Mouse (Mus musculus) midbrain, embryonic 11.5 days (tissue): Measurements from ENCODE around the gene Podxl. TPM values are rescaled to one million over a fixed set of nuclear protein-coding genes. Genes with fewer than 3 reads are reported as not detected.

Source experiments
- ATAC-seq: fragments of 200-750 bp; cut with Nextera tagmentation; 2 replicates; pipeline ENCODE4 v1.8.0; 2017; ENCODE audit warnings: moderate TSS enrichment, moderate library complexity; ENCODE audit not compliant: low FRiP score
- DNase-seq: peaks from one replicate; pipeline ENCODE4 v3.0.0; 2015; ENCODE audit warnings: low spot score; ENCODE audit errors: missing footprints
- H3K27ac ChIP-seq: fragments of 300-500 bp; sonication (generic); 2 replicates; pipeline ENCODE4 v1.5.1; 2014; ENCODE audit warnings: low read depth, low read length
- H3K27me3 ChIP-seq: fragments of 300-500 bp; sonication (generic); 2 replicates; pipeline ENCODE4 v1.6.1; 2014; ENCODE audit warnings: mild to moderate bottlenecking, low read length, moderate library complexity, mixed read lengths; ENCODE audit not compliant: control insufficient read depth, insufficient read depth
- H3K36me3 ChIP-seq: fragments of 300-500 bp; sonication (generic); 2 replicates; pipeline ENCODE4 v1.6.1; 2014; ENCODE audit warnings: mild to moderate bottlenecking, low read length, moderate library complexity, mixed read lengths; ENCODE audit not compliant: control insufficient read depth, insufficient read depth
- H3K4me1 ChIP-seq: fragments of 300-500 bp; sonication (generic); 2 replicates; pipeline ENCODE4 v1.6.1; 2014; ENCODE audit warnings: low read length; ENCODE audit not compliant: control insufficient read depth, insufficient read depth
- H3K4me2 ChIP-seq: fragments of 300-500 bp; sonication (generic); 2 replicates; pipeline ENCODE4 v1.6.1; 2014; ENCODE audit warnings: mild to moderate bottlenecking, moderate library complexity
- H3K4me3 ChIP-seq: fragments of 300-500 bp; sonication (generic); 2 replicates; pipeline ENCODE4 v1.5.1; 2014; ENCODE audit warnings: low read depth, low read length
- H3K9ac ChIP-seq: fragments of 300-500 bp; sonication (generic); 2 replicates; pipeline ENCODE4 v1.6.1; 2014; ENCODE audit warnings: low read length
- H3K9me3 ChIP-seq: fragments of 300-500 bp; sonication (generic); 2 replicates; pipeline ENCODE4 v1.6.1; 2016; ENCODE audit warnings: low read length; ENCODE audit not compliant: control insufficient read depth
- WGBS: fragments of 180-500 bp; shearing (Covaris S2); extraction: QIAGEN DNeasy Blood & Tissue Kit; methylation state at CpG from one replicate; pipeline ENCODE4 v1.1.7; 2014; 5-methylcytosine and 5-hydroxymethylcytosine counted together
- polyA plus RNA-seq: library from polyadenylated mRNA; unstranded; fragments of >200 nt; fragmentation: Nextera tagmentation; extraction: Ambion mirVana; gene quantifications from 2 replicates; pipeline ENCODE4 v1.2.1, GENCODE M21; 2014

The Podxl gene
- polyA plus RNA-seq, 1 experiment from 2014 or later, result 13.2 TPM

GRCm38 (mm10) chr6:31560138-31560959, 3.4 kb downstream of the Podxl start:
- H3K9ac ChIP-seq, result no peak overlapping the region
- no peaks in the 10 kb centered on the region for H3K27me3 ChIP-seq
- H3K4me2 ChIP-seq, result no peak overlapping the region
- no peak for DNase-seq
- no peak overlapping the region for H3K27ac ChIP-seq
- 5% methylated on average over 13 of the region's 13 CpGs for WGBS
- no peak overlapping the region for H3K4me3 ChIP-seq
- H3K9me3 ChIP-seq, result no peaks in the 10 kb centered on the region
- peaks cover 29% of the 10 kb centered on the region for H3K4me1 ChIP-seq
- no peak for ATAC-seq
- no peaks in the 10 kb centered on the region for H3K36me3 ChIP-seq

GRCm38 (mm10) chr6:31556460-31557100, 7.2 kb downstream of the Podxl start:
- no peak for DNase-seq

GRCm38 (mm10) chr6:31550876-31551532, 12.8 kb downstream of the Podxl start:
- DNase-seq (no peak), ATAC-seq (no peak)
- 80% methylated on average over 22 of the region's 22 CpGs for WGBS
- Histone ChIP-seq H3K4me3 (no peak overlapping the region), H3K4me2 (no peak overlapping the region), H3K27me3 (no peaks in the 10 kb centered on the region), H3K4me1 (peaks cover 3% of the 10 kb centered on the region; the same call in 1 of the 2 replicates), H3K9ac (no peak overlapping the region), H3K9me3 (no peaks in the 10 kb centered on the region), H3K27ac (no peak overlapping the region), H3K36me3 (no peaks in the 10 kb centered on the region)

More at GRCm38 (mm10) chr6:31556460-31557100, 7.2 kb downstream of the Podxl start:
- Histone ChIP-seq H3K27me3 (no peaks in the 10 kb centered on the region), H3K4me1 (peaks cover 14% of the 10 kb centered on the region), H3K9me3 (no peaks in the 10 kb centered on the region), H3K9ac (no peak overlapping the region), H3K4me3 (no peak overlapping the region), H3K4me2 (no peak overlapping the region), H3K27ac (no peak overlapping the region), H3K36me3 (no peaks in the 10 kb centered on the region)
- 92% methylated on average over 7 of the region's 7 CpGs for WGBS
- no peak for ATAC-seq

GRCm38 (mm10) chr6:31549361-31550051, 14.3 kb downstream of the Podxl start:
- H3K4me2 ChIP-seq, result no peak overlapping the region
- H3K4me1 ChIP-seq, result peaks cover 3% of the 10 kb centered on the region; the same call in 1 of the 2 replicates
- 67% methylated on average over 5 of the region's 5 CpGs for WGBS
- H3K9me3 ChIP-seq, result no peaks in the 10 kb centered on the region
- no peak overlapping the region for H3K27ac ChIP-seq
- no peak overlapping the region for H3K4me3 ChIP-seq
- no peak overlapping the region for H3K9ac ChIP-seq
- H3K27me3 ChIP-seq, result no peaks in the 10 kb centered on the region
- no peaks in the 10 kb centered on the region for H3K36me3 ChIP-seq
- DNase-seq (no peak), ATAC-seq (no peak)

- Histone ChIP-seq H3K4me3 (no peak overlapping the region), H3K9me3 (no peaks in the 10 kb centered on the region), H3K27ac (no peak overlapping the region), H3K4me2 (no peak overlapping the region), H3K4me1 (no peaks in the 10 kb centered on the region; the same call in 1 of the 2 replicates), H3K36me3 (no peaks in the 10 kb centered on the region), H3K27me3 (no peaks in the 10 kb centered on the region), H3K9ac (no peak overlapping the region)
- 81% methylated on average over 4 of the region's 4 CpGs for WGBS
- ATAC-seq, result no peak
- DNase-seq, result no peak
Observed at GRCm38 (mm10) chr6:31544318-31544717, 19.5 kb downstream of the Podxl start.

- Histone ChIP-seq H3K4me3 (no peak overlapping the region), H3K9me3 (no peaks in the 10 kb centered on the region), H3K9ac (no peak overlapping the region), H3K27ac (no peak overlapping the region), H3K27me3 (no peaks in the 10 kb centered on the region), H3K36me3 (no peaks in the 10 kb centered on the region), H3K4me2 (no peak overlapping the region), H3K4me1 (no peaks in the 10 kb centered on the region; the same call in 1 of the 2 replicates)
- ATAC-seq, result no peak
- 91% methylated on average over 6 of the region's 6 CpGs for WGBS
- no peak for DNase-seq
Observed at GRCm38 (mm10) chr6:31540018-31540417, 23.8 kb downstream of the Podxl start.

- H3K4me1 ChIP-seq, result no peaks in the 10 kb centered on the region
- no peak overlapping the region for H3K4me2 ChIP-seq
- no peak overlapping the region for H3K4me3 ChIP-seq
- no peak overlapping the region for H3K27ac ChIP-seq
- DNase-seq (no peak), ATAC-seq (no peak)
- H3K36me3 ChIP-seq, result no peaks in the 10 kb centered on the region
- no peaks in the 10 kb centered on the region for H3K27me3 ChIP-seq
- WGBS, result 89% methylated on average over 1 of the region's 1 CpGs
- H3K9me3 ChIP-seq, result no peaks in the 10 kb centered on the region
- H3K9ac ChIP-seq, result no peak overlapping the region
Observed at GRCm38 (mm10) chr6:31538112-31538511, 25.7 kb downstream of the Podxl start.

- Histone ChIP-seq H3K27ac (no peak overlapping the region), H3K4me1 (no peaks in the 10 kb centered on the region), H3K9ac (no peak overlapping the region), H3K27me3 (no peaks in the 10 kb centered on the region), H3K4me3 (no peak overlapping the region), H3K36me3 (no peaks in the 10 kb centered on the region), H3K4me2 (no peak overlapping the region), H3K9me3 (no peaks in the 10 kb centered on the region)
- no peak for ATAC-seq
- no peak for DNase-seq
- 69% methylated on average over 4 of the region's 4 CpGs for WGBS
Observed at GRCm38 (mm10) chr6:31537193-31537592, 26.6 kb downstream of the Podxl start.
